Mouse (Mus musculus) heart, adult 2 months (tissue): Measurements from ENCODE around the gene F13a1. TPM values are rescaled to one million over a fixed set of nuclear protein-coding genes. Genes with fewer than 3 reads are reported as not detected.

Source experiments
- DNase-seq, 2 experiments: peaks; one replicate each; pipeline ENCODE4 v3.0.0; 2021
- H3K27ac ChIP-seq: fragments of 200-600 bp; 2 replicates; pipeline ENCODE4 v1.8.1; 2022
- H3K27me3 ChIP-seq: fragments of 200-500 bp; 2 replicates; pipeline ENCODE4 v1.6.1; 2012; ENCODE audit warnings: mild to moderate bottlenecking, low read length, inconsistent platforms, mixed read lengths; ENCODE audit not compliant: control insufficient read depth, insufficient read depth
- H3K36me3 ChIP-seq: fragments of 200-500 bp; 2 replicates; pipeline ENCODE4 v1.6.1; 2012; ENCODE audit warnings: low read length, inconsistent platforms; ENCODE audit not compliant: control insufficient read depth, insufficient read depth
- H3K4me1 ChIP-seq: fragments of 200-500 bp; 2 replicates; pipeline ENCODE4 v1.6.1; 2011; ENCODE audit warnings: low read length; ENCODE audit not compliant: control insufficient read depth, insufficient read depth
- H3K4me3 ChIP-seq: fragments of 200-600 bp; 2 replicates; pipeline ENCODE4 v1.8.1; 2022
- H3K79me2 ChIP-seq: fragments of 200-500 bp; replicated peaks from 2 replicates; pipeline ENCODE4 v1.6.1; 2012; ENCODE audit warnings: mild to moderate bottlenecking, inconsistent platforms, low read length, moderate library complexity, mixed read lengths; ENCODE audit not compliant: control insufficient read depth, insufficient read depth
- H3K9ac ChIP-seq: fragments of 200-500 bp; 2 replicates; pipeline ENCODE4 v1.6.1; 2012; ENCODE audit warnings: low read depth, mild to moderate bottlenecking, control low read depth, inconsistent platforms, low read length, mixed read lengths
- CTCF ChIP-seq: fragments of 200-600 bp; IDR thresholded peaks from 2 replicates; pipeline ENCODE4 v1.8.1; 2022; ENCODE audit warnings: antibody characterized with exemption, mild to moderate bottlenecking, moderate library complexity
- EP300 ChIP-seq: fragments of 200-500 bp; IDR thresholded peaks from 2 replicates; pipeline ENCODE4 v1.6.1; 2011; ENCODE audit warnings: low read depth, low read length, control low read depth; ENCODE audit not compliant: insufficient read depth
- POLR2A ChIP-seq: fragments of 200-500 bp; IDR thresholded peaks from 2 replicates; pipeline ENCODE4 v1.6.1; 2011; ENCODE audit warnings: mild to moderate bottlenecking, low read depth, low read length, control low read depth; ENCODE audit not compliant: insufficient read depth
- WGBS: fragments of 180-500 bp; shearing (Covaris S2); methylation state at CpG from one replicate; pipeline ENCODE4 v1.1.7; 2018; 5-methylcytosine and 5-hydroxymethylcytosine counted together
- intact Hi-C: fragments of 180-260 bp; cut with DNase I; formaldehyde crosslinking; loops from one replicate; pipeline ENCODE4 v1.15.1; 2025
- polyA plus RNA-seq: library from polyadenylated mRNA; depleted of rRNA; stranded (reverse); fragments of >200 nt; gene quantifications from 2 replicates; pipeline ENCODE4 v1.2.3, GENCODE M21; 2012
- total RNA-seq, 2 experiments: library from RNA; stranded (reverse); gene quantifications; 2 replicates each; pipeline ENCODE4 v1.2.3; 2021

F13a1 gene
- total and polyA plus RNA-seq, 3 experiments: 8.2 to 36.0 (median 32.7) TPM

GRCm38 (mm10) chr13:37060810-37061209 lies 10.8 kb upstream of the F13a1 start:
- H3K9ac ChIP-seq: no peak overlapping the region
- intact Hi-C loops: no loop called here
- H3K27ac ChIP-seq: no peak overlapping the region
- H3K36me3 ChIP-seq: no peaks in the 10 kb centered on the region
- H3K79me2 ChIP-seq: no peaks in the 10 kb centered on the region
- TF ChIP-seq POLR2A: no peak
- TF ChIP-seq CTCF: no peak
- no peak for TF ChIP-seq EP300
- 62% methylated on average over 5 of the region's 5 CpGs for WGBS
- no peaks in the 10 kb centered on the region; the same call in 1 of the 2 replicates for H3K4me1 ChIP-seq
- no peak overlapping the region for H3K4me3 ChIP-seq
- DNase-seq: peak in 1 of 2 experiments; percentile 24
- H3K27me3 ChIP-seq: no peaks in the 10 kb centered on the region

GRCm38 (mm10) chr13:37056662-37057061 lies 6.6 kb upstream of the F13a1 start:
- TF ChIP-seq POLR2A (no peak), EP300 (no peak), CTCF (no peak)
- H3K4me1 ChIP-seq: no peaks in the 10 kb centered on the region; the same call in 1 of the 2 replicates
- DNase-seq: peak; percentile 30 to 68
- no peak overlapping the region for H3K9ac ChIP-seq
- H3K27me3 ChIP-seq: no peaks in the 10 kb centered on the region
- H3K4me3 ChIP-seq: no peak overlapping the region
- no peaks in the 10 kb centered on the region for H3K36me3 ChIP-seq
- no peak overlapping the region for H3K27ac ChIP-seq
- WGBS: 28% methylated on average over 7 of the region's 7 CpGs
- H3K79me2 ChIP-seq: no peaks in the 10 kb centered on the region
- intact Hi-C loops: no loop called here

- TF ChIP-seq POLR2A (no peak), EP300 (no peak), CTCF (no peak)
- no peak overlapping the region for H3K9ac ChIP-seq
- intact Hi-C loops: no loop called here
- 49% methylated on average over 2 of the region's 2 CpGs for WGBS
- DNase-seq: no peak
- no peak overlapping the region for H3K27ac ChIP-seq
- no peaks in the 10 kb centered on the region for H3K36me3 ChIP-seq
- H3K4me3 ChIP-seq: no peak overlapping the region
- no peaks in the 10 kb centered on the region for H3K79me2 ChIP-seq
- H3K27me3 ChIP-seq: no peaks in the 10 kb centered on the region
- H3K4me1 ChIP-seq: no peaks in the 10 kb centered on the region
Observed at GRCm38 (mm10) chr13:37049631-37050030, 413 bp downstream of the F13a1 start.

GRCm38 (mm10) chr13:37049018-37049417 lies 1.0 kb downstream of the F13a1 start:
- 48% methylated on average over 6 of the region's 6 CpGs for WGBS
- Histone ChIP-seq H3K27me3 (no peaks in the 10 kb centered on the region), H3K36me3 (no peaks in the 10 kb centered on the region), H3K79me2 (no peaks in the 10 kb centered on the region), H3K4me3 (no peak overlapping the region), H3K4me1 (no peaks in the 10 kb centered on the region), H3K27ac (no peak overlapping the region), H3K9ac (no peak overlapping the region)
- TF ChIP-seq POLR2A (peak; percentile 42; the same call in 1 of the 2 replicates), EP300 (no peak), CTCF (no peak)
- DNase-seq: peak in 1 of 2 experiments; percentile 31
- intact Hi-C loops: no loop called here

GRCm38 (mm10) chr13:37045005-37045404 lies 5.0 kb downstream of the F13a1 start:
- no peak overlapping the region for H3K27ac ChIP-seq
- DNase-seq: peak; percentile 33 to 36
- WGBS: 62% methylated on average over 3 of the region's 3 CpGs
- no peak overlapping the region for H3K9ac ChIP-seq
- intact Hi-C loops: no loop called here
- TF ChIP-seq EP300 (no peak), CTCF (peak; percentile 62), POLR2A (no peak)
- H3K4me1 ChIP-seq: no peaks in the 10 kb centered on the region
- no peaks in the 10 kb centered on the region for H3K79me2 ChIP-seq
- H3K27me3 ChIP-seq: no peaks in the 10 kb centered on the region
- no peaks in the 10 kb centered on the region for H3K36me3 ChIP-seq
- H3K4me3 ChIP-seq: no peak overlapping the region

GRCm38 (mm10) chr13:37034745-37035144 lies 15.3 kb downstream of the F13a1 start:
- Histone ChIP-seq H3K36me3 (no peaks in the 10 kb centered on the region), H3K9ac (no peak overlapping the region), H3K27me3 (no peaks in the 10 kb centered on the region), H3K4me1 (no peaks in the 10 kb centered on the region), H3K79me2 (no peaks in the 10 kb centered on the region), H3K27ac (no peak overlapping the region), H3K4me3 (no peak overlapping the region)
- no peak for DNase-seq
- intact Hi-C loops: no loop called here
- no peak for TF ChIP-seq POLR2A
- 62% methylated on average over 3 of the region's 3 CpGs for WGBS
